Mouse (Mus musculus): ENCODE results near the gene Aspm. TPM values are rescaled to one million over a fixed set of nuclear protein-coding genes. Genes with fewer than 3 reads are reported as not detected.
"Not testable (repeated sequence)": the region's sequence is repeated elsewhere in the genome, so short reads cannot be mapped to it uniquely, and the experiment has no call there.

Aspm gene
- polyA plus RNA-seq (2015; fragmentation: Nextera tagmentation; extraction: Ambion mirVana) = 20.5 and 21.3 TPM in 2 replicates

- H3K4me2 ChIP-seq = peak within 1 kb of the TSS; percentile 93
- H3K4me3 ChIP-seq = peak within 1 kb of the TSS; percentile 86
- 0% methylated on average over 63 of the region's 65 CpGs for whole genome bisulfite sequencing
- peaks cover 13% of the 10 kb centered on the region for H3K36me3 ChIP-seq (ENCODE audit: poor library complexity, severe bottlenecking)
- no peaks in the 10 kb centered on the region for H3K9me3 ChIP-seq (replicated peaks)
- ATAC-seq = peak; percentile 100
- peaks cover 28% of the 10 kb centered on the region for H3K4me1 ChIP-seq
- peak within 1 kb of the TSS; percentile 54 for H3K27ac ChIP-seq
- H3K27me3 ChIP-seq = no peaks in the 10 kb centered on the region
- H3K9ac ChIP-seq = peak within 1 kb of the TSS; percentile 81
Observed at GRCm38 (mm10) chr1:139454340-139455225, at the start of gene Aspm. Gene Aspm, plus strand, starts transcription at chr1:139454772.

DNA sequence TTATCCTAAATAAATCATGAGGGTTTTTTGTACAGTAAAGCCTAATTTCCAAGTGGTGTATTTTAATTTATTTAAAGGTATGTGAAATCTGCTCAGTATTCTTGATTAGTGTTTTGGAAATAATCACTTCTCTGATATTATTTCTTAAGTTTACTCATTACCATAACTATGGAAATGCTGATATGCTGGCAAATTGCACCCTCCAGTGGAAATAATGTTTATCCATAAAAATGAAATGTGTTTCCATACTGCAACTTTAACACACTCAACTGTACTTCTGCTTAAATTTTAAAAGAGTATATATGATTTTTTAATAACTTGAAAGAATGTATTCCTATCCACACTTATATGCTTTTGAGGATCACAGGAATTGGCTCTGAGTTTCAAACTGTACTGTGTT, 48.8 kb upstream of the Aspm start:
- H3K36me3 ChIP-seq (ENCODE audit: poor library complexity, severe bottlenecking) = no peaks in the 10 kb centered on the region
- H3K4me2 ChIP-seq = no peak overlapping the region
- H3K9ac ChIP-seq = no peak overlapping the region
- H3K9me3 ChIP-seq (replicated peaks) = no peaks in the 10 kb centered on the region; the same call in 1 of the 2 replicates
- no peak for ATAC-seq
- H3K4me1 ChIP-seq = no peaks in the 10 kb centered on the region
- H3K4me3 ChIP-seq = no peak overlapping the region
- no peaks in the 10 kb centered on the region for H3K27me3 ChIP-seq
- no peak overlapping the region for H3K27ac ChIP-seq

DNA sequence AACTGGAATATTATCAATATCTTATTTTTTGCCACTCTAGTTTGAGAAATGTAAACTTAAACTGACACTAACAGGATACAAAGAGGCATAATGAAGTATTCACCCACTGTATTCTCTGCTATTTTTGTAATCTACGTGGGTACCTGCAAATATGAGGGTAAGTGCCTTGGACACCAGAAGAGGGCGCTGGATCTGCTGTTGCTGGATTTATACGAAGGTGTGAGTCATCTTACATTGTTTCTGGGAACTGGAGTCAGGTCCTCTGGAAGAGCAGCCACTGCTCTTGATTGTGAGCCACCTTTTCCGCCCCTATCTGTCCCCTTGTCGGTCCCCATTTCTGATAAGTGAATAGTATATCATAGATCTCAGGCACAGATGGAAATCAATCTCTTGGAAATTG, 46.9 kb upstream of the Aspm start:
- WGBS = 59% methylated on average over 5 of the region's 5 CpGs
- Histone ChIP-seq H3K27ac (no peak overlapping the region), H3K4me3 (no peak overlapping the region), H3K27me3 (no peaks in the 10 kb centered on the region), H3K4me2 (no peak overlapping the region), H3K9me3 (replicated peaks) (no peaks in the 10 kb centered on the region; the same call in 1 of the 2 replicates), H3K4me1 (no peaks in the 10 kb centered on the region), H3K36me3 (ENCODE audit: poor library complexity, severe bottlenecking) (no peaks in the 10 kb centered on the region), H3K9ac (no peak overlapping the region)
- no peak for ATAC-seq

GRCm38 (mm10) chr1:139412365-139412764, 42.2 kb upstream of the Aspm start:
- not testable (repeated sequence) for H3K4me2 ChIP-seq; H3K4me1 ChIP-seq; H3K27me3 ChIP-seq; H3K27ac ChIP-seq; H3K4me3 ChIP-seq; H3K36me3 ChIP-seq (ENCODE audit: poor library complexity, severe bottlenecking); H3K9me3 ChIP-seq (replicated peaks); ATAC-seq; H3K9ac ChIP-seq
- WGBS = 83% methylated on average over 2 of the region's 2 CpGs

GRCm38 (mm10) chr1:139413465-139413864, 41.1 kb upstream of the Aspm start:
- Histone ChIP-seq H3K36me3 (ENCODE audit: poor library complexity, severe bottlenecking) (no peaks in the 10 kb centered on the region), H3K4me1 (no peaks in the 10 kb centered on the region), H3K4me2 (no peak overlapping the region), H3K27ac (no peak overlapping the region), H3K4me3 (no peak overlapping the region), H3K27me3 (no peaks in the 10 kb centered on the region), H3K9me3 (replicated peaks) (no peaks in the 10 kb centered on the region; the same call in 1 of the 2 replicates), H3K9ac (no peak overlapping the region)
- WGBS = 92% methylated on average over 3 of the region's 3 CpGs
- no peak for ATAC-seq

- H3K4me3 ChIP-seq = peak overlapping the region; percentile 87
- H3K36me3 ChIP-seq (ENCODE audit: poor library complexity, severe bottlenecking) = peaks cover 5% of the 10 kb centered on the region; the same call in 1 of the 2 replicates
- no peaks in the 10 kb centered on the region for H3K9me3 ChIP-seq (replicated peaks)
- 3% methylated on average over 8 of the region's 8 CpGs for WGBS
- peak; percentile 19; the same call in 1 of the 2 replicates for ATAC-seq
- peaks cover 35% of the 10 kb centered on the region for H3K4me1 ChIP-seq
- H3K27ac ChIP-seq = 0 out of 2 replicates have a peak overlapping the region, but pooled peaks have one; percentile 82
- no peaks in the 10 kb centered on the region for H3K27me3 ChIP-seq
- H3K9ac ChIP-seq = peak overlapping the region; percentile 94
- H3K4me2 ChIP-seq = peak overlapping the region; percentile 73
Observed at GRCm38 (mm10) chr1:139421521-139421874, 33.1 kb upstream of the Aspm start.

- WGBS = under 1% methylated on average over 67 of the region's 88 CpGs
- peak; percentile 98 for ATAC-seq
- H3K27ac ChIP-seq = peak within 1 kb of the TSS; percentile 82
- H3K4me1 ChIP-seq = peaks cover 40% of the 10 kb centered on the region
- H3K4me3 ChIP-seq = peak within 1 kb of the TSS; percentile 87
- H3K9me3 ChIP-seq (replicated peaks) = no peaks in the 10 kb centered on the region
- H3K27me3 ChIP-seq = no peaks in the 10 kb centered on the region
- H3K4me2 ChIP-seq = peak within 1 kb of the TSS; percentile 73
- peaks cover 7% of the 10 kb centered on the region; the same call in 1 of the 2 replicates for H3K36me3 ChIP-seq (ENCODE audit: poor library complexity, severe bottlenecking)
- peak within 1 kb of the TSS; percentile 94 for H3K9ac ChIP-seq
Observed at GRCm38 (mm10) chr1:139421875-139422791, 32.4 kb upstream of the Aspm start, which contains the start of gene Zbtb41. Gene Zbtb41, plus strand, starts transcription at chr1:139422288.

- no peak for ATAC-seq
- Histone ChIP-seq H3K4me2 (peak overlapping the region; percentile 73), H3K27me3 (no peaks in the 10 kb centered on the region), H3K9me3 (replicated peaks) (no peaks in the 10 kb centered on the region), H3K27ac (peak overlapping the region; percentile 82; the same call in 1 of the 2 replicates), H3K4me1 (peaks cover 42% of the 10 kb centered on the region), H3K4me3 (peak overlapping the region; percentile 87), H3K36me3 (ENCODE audit: poor library complexity, severe bottlenecking) (peaks cover 8% of the 10 kb centered on the region; the same call in 1 of the 2 replicates), H3K9ac (peak overlapping the region; percentile 94)
- WGBS = 16% methylated on average over 10 of the region's 10 CpGs
Observed at GRCm38 (mm10) chr1:139422941-139423340, 31.6 kb upstream of the Aspm start.

- 65% methylated on average over 10 of the region's 10 CpGs for WGBS
- Histone ChIP-seq H3K4me2 (peak overlapping the region; percentile 73), H3K27ac (no peak overlapping the region), H3K27me3 (no peaks in the 10 kb centered on the region), H3K9me3 (replicated peaks) (no peaks in the 10 kb centered on the region), H3K9ac (peak overlapping the region; percentile 94), H3K4me1 (peaks cover 42% of the 10 kb centered on the region), H3K4me3 (peak overlapping the region; percentile 87), H3K36me3 (ENCODE audit: poor library complexity, severe bottlenecking) (peaks cover 9% of the 10 kb centered on the region)
- no peak for ATAC-seq
Observed at GRCm38 (mm10) chr1:139423931-139424330, 30.6 kb upstream of the Aspm start.

- ATAC-seq = no peak
- peak overlapping the region; percentile 52 for H3K9ac ChIP-seq
- peaks cover 19% of the 10 kb centered on the region for H3K36me3 ChIP-seq (ENCODE audit: poor library complexity, severe bottlenecking)
- 25% methylated on average over 3 of the region's 3 CpGs for WGBS
- peak overlapping the region; percentile 39 for H3K4me3 ChIP-seq
- H3K27me3 ChIP-seq = no peaks in the 10 kb centered on the region
- peaks cover 42% of the 10 kb centered on the region for H3K4me1 ChIP-seq
- H3K27ac ChIP-seq = peak overlapping the region; percentile 59
- peak overlapping the region; percentile 75 for H3K4me2 ChIP-seq
- H3K9me3 ChIP-seq (replicated peaks) = no peaks in the 10 kb centered on the region
Observed at GRCm38 (mm10) chr1:139425006-139425405, 29.6 kb upstream of the Aspm start.

GRCm38 (mm10) chr1:139438373-139438772, 16.2 kb upstream of the Aspm start:
- H3K27me3 ChIP-seq = no peaks in the 10 kb centered on the region
- 0 out of 2 replicates have a peak, but pooled peaks have one; percentile 55 for ATAC-seq

More at GRCm38 (mm10) chr1:139438373-139438772, 16.2 kb upstream of the Aspm start:
- Histone ChIP-seq H3K27ac (no peak overlapping the region), H3K9me3 (replicated peaks) (no peaks in the 10 kb centered on the region), H3K4me3 (no peak overlapping the region), H3K9ac (no peak overlapping the region), H3K4me1 (no peaks in the 10 kb centered on the region), H3K36me3 (ENCODE audit: poor library complexity, severe bottlenecking) (peaks cover 49% of the 10 kb centered on the region), H3K4me2 (no peak overlapping the region)
